23 mouse cellular contexts compared by ENCODE assay signal in genomic region chr7:63153239-63153638, GRCm38 (mm10). TPM values are rescaled to one million over a fixed set of nuclear protein-coding genes. Genes with fewer than 3 reads are reported as not detected.
DNase-seq lines count a peak whose midpoint lies in the region; ATAC-seq and TF ChIP-seq lines count a peak whose summit lies in the region.
"Had no signal": no experiment of that assay in that cellular context is flagged by ENCODE, and none has a peak within 500 bp of the region (broad histone marks: within the 10 kb centered on the region; RNA-seq: fewer than 3 reads in every experiment).

No protein-coding gene starts in this region.

- no peak for DNase-seq in forebrain, embryonic 14.5 days (ENCODE audit: low spot score)
- no peak for DNase-seq in forebrain, embryonic 10.5 days (ENCODE audit: extremely low spot score, low spot score)
- DNase-seq in forebrain, postnatal 0 days, result no peak
- DNase-seq: adrenal gland, adult 2 months; adrenal gland, adult 8-10 months; adrenal gland, postnatal 10 days; adrenal gland, postnatal 14 days; adrenal gland, postnatal 25 days; adrenal gland, postnatal 36 days; B cell, adult 2 months; cerebellum, adult 11 months; cerebellum, adult 11-12 months had no signal

- H3K27me3 ChIP-seq in forebrain, embryonic 15.5 days, result no peaks in the 10 kb centered on the region
- H3K27me3 ChIP-seq in forebrain, embryonic 14.5 days (replicated peaks; ENCODE audit: control insufficient read depth, insufficient read depth, low read length), result no peaks in the 10 kb centered on the region
- no peaks in the 10 kb centered on the region for H3K27me3 ChIP-seq in forebrain, embryonic 16.5 days (replicated peaks; ENCODE audit: control insufficient read depth, insufficient read depth, low read length)
- no peaks in the 10 kb centered on the region for H3K27me3 ChIP-seq in forebrain, embryonic 10.5 days (ENCODE audit: poor library complexity, severe bottlenecking)
- no peaks in the 10 kb centered on the region for H3K27me3 ChIP-seq in forebrain, postnatal 0 days (ENCODE audit: insufficient read depth, low read length)
- no peaks in the 10 kb centered on the region for H3K27me3 ChIP-seq in forebrain, embryonic 12.5 days
- H3K27me3 ChIP-seq in midbrain, embryonic 16.5 days (ENCODE audit: control insufficient read depth, insufficient read depth, low read depth, low read length), result no peaks in the 10 kb centered on the region
- H3K27me3 ChIP-seq in midbrain, embryonic 15.5 days (replicated peaks), result no peaks in the 10 kb centered on the region
- H3K27me3 ChIP-seq: CH12.LX, Patski had no signal

- 0 out of 2 replicates have a peak, but pooled peaks have one; percentile 51 for ATAC-seq in forebrain, embryonic 15.5 days (replicated peaks)
- no peak for ATAC-seq in forebrain, embryonic 14.5 days
- peak; percentile 64 for ATAC-seq in forebrain, embryonic 16.5 days
- no peak for ATAC-seq in forebrain, postnatal 0 days
- ATAC-seq in forebrain, embryonic 12.5 days (ENCODE audit: low FRiP score), result no peak
- ATAC-seq in midbrain, embryonic 16.5 days, result peak; percentile 65; the same call in 1 of the 2 replicates
- no peak for ATAC-seq in midbrain, embryonic 15.5 days (replicated peaks)
- ATAC-seq: activated CD4-positive, CD25-positive, alpha-beta regulatory T cell, adult 4 months; CD4-positive, CD25-positive, alpha-beta regulatory T cell, adult 4 months; Patski had no signal

- no peak for TF ChIP-seq CTCF in forebrain, postnatal 0 days (IDR thresholded peaks at IDR 0.05; ENCODE audit: low read depth)

- 58% methylated on average over 1 of the region's 1 CpGs for WGBS in forebrain, embryonic 15.5 days
- WGBS in forebrain, embryonic 14.5 days, result 73% methylated on average over 1 of the region's 1 CpGs
- WGBS in forebrain, embryonic 16.5 days, result 65% methylated on average over 1 of the region's 1 CpGs
- WGBS in forebrain, embryonic 10.5 days, result 72% methylated on average over 1 of the region's 1 CpGs
- WGBS in forebrain, postnatal 0 days, result 59% methylated on average over 1 of the region's 1 CpGs
- 67% methylated on average over 1 of the region's 1 CpGs for WGBS in forebrain, embryonic 12.5 days
- 56% methylated on average over 1 of the region's 1 CpGs for WGBS in midbrain, embryonic 16.5 days
- 66% methylated on average over 1 of the region's 1 CpGs for WGBS in midbrain, embryonic 15.5 days

- no peak overlapping the region; the same call in 1 of the 2 replicates for H3K27ac ChIP-seq in forebrain, embryonic 15.5 days (replicated peaks)
- no peak overlapping the region for H3K27ac ChIP-seq in forebrain, embryonic 14.5 days (ENCODE audit: low read depth, low read length)
- H3K27ac ChIP-seq in forebrain, embryonic 16.5 days (ENCODE audit: low read length), result no peak overlapping the region; the same call in 1 of the 2 replicates
- H3K27ac ChIP-seq in forebrain, embryonic 10.5 days, result no peak overlapping the region
- 0 out of 2 replicates have a peak overlapping the region, but pooled peaks have one; percentile 29 for H3K27ac ChIP-seq in forebrain, postnatal 0 days (ENCODE audit: low read depth, low read length)
- H3K27ac ChIP-seq in forebrain, embryonic 12.5 days, result no peak overlapping the region
- no peak overlapping the region; the same call in 1 of the 2 replicates for H3K27ac ChIP-seq in midbrain, embryonic 16.5 days (ENCODE audit: low read length)
- H3K27ac ChIP-seq in midbrain, embryonic 15.5 days, result no peak overlapping the region

- no peak overlapping the region for H3K4me2 ChIP-seq in forebrain, embryonic 15.5 days (replicated peaks)
- no peak overlapping the region for H3K4me2 ChIP-seq in forebrain, embryonic 14.5 days (ENCODE audit: low read length)
- H3K4me2 ChIP-seq in forebrain, embryonic 16.5 days (ENCODE audit: low read length), result no peak overlapping the region
- no peak overlapping the region for H3K4me2 ChIP-seq in forebrain, postnatal 0 days (ENCODE audit: low read depth)
- H3K4me2 ChIP-seq in forebrain, embryonic 12.5 days, result no peak overlapping the region
- no peak overlapping the region for H3K4me2 ChIP-seq in midbrain, embryonic 16.5 days (ENCODE audit: low read length)
- no peak overlapping the region for H3K4me2 ChIP-seq in midbrain, embryonic 15.5 days

- no peak overlapping the region for H3K9ac ChIP-seq in forebrain, embryonic 15.5 days (replicated peaks)
- no peak overlapping the region for H3K9ac ChIP-seq in forebrain, embryonic 14.5 days (ENCODE audit: low read length)
- H3K9ac ChIP-seq in forebrain, embryonic 16.5 days (replicated peaks; ENCODE audit: low read depth, low read length), result no peak overlapping the region
- H3K9ac ChIP-seq in forebrain, postnatal 0 days, result no peak overlapping the region
- H3K9ac ChIP-seq in forebrain, embryonic 12.5 days, result no peak overlapping the region
- no peak overlapping the region for H3K9ac ChIP-seq in midbrain, embryonic 16.5 days (ENCODE audit: low read depth, low read length)
- H3K9ac ChIP-seq in midbrain, embryonic 15.5 days, result no peak overlapping the region

- H3K4me3 ChIP-seq in forebrain, embryonic 15.5 days, result no peak overlapping the region
- no peak overlapping the region for H3K4me3 ChIP-seq in forebrain, embryonic 14.5 days (ENCODE audit: low read depth, low read length)
- H3K4me3 ChIP-seq in forebrain, embryonic 16.5 days (replicated peaks; ENCODE audit: low read length), result no peak overlapping the region
- no peak overlapping the region for H3K4me3 ChIP-seq in forebrain, embryonic 10.5 days
- H3K4me3 ChIP-seq in forebrain, postnatal 0 days (ENCODE audit: low read depth, low read length), result no peak overlapping the region
- H3K4me3 ChIP-seq in forebrain, embryonic 12.5 days (replicated peaks), result no peak overlapping the region
- H3K4me3 ChIP-seq in midbrain, embryonic 16.5 days (ENCODE audit: low read depth, low read length), result no peak overlapping the region
- no peak overlapping the region for H3K4me3 ChIP-seq in midbrain, embryonic 15.5 days

- no peaks in the 10 kb centered on the region for H3K36me3 ChIP-seq in forebrain, embryonic 15.5 days
- no peaks in the 10 kb centered on the region for H3K36me3 ChIP-seq in forebrain, embryonic 14.5 days (ENCODE audit: control insufficient read depth, insufficient read depth, low read length)
- H3K36me3 ChIP-seq in forebrain, embryonic 16.5 days (ENCODE audit: control insufficient read depth, insufficient read depth), result no peaks in the 10 kb centered on the region
- H3K36me3 ChIP-seq in forebrain, embryonic 10.5 days (replicated peaks), result no peaks in the 10 kb centered on the region
- no peaks in the 10 kb centered on the region for H3K36me3 ChIP-seq in forebrain, postnatal 0 days (ENCODE audit: insufficient read depth)
- H3K36me3 ChIP-seq in forebrain, embryonic 12.5 days (replicated peaks), result no peaks in the 10 kb centered on the region
- no peaks in the 10 kb centered on the region; the same call in 1 of the 2 replicates for H3K36me3 ChIP-seq in midbrain, embryonic 16.5 days (ENCODE audit: control insufficient read depth, insufficient read depth, low read length)
- H3K36me3 ChIP-seq in midbrain, embryonic 15.5 days (replicated peaks), result no peaks in the 10 kb centered on the region
- H3K36me3 ChIP-seq: G1E had no signal

- no peaks in the 10 kb centered on the region for H3K9me3 ChIP-seq in forebrain, embryonic 15.5 days
- H3K9me3 ChIP-seq in forebrain, embryonic 14.5 days (replicated peaks; ENCODE audit: control insufficient read depth, low read length), result no peaks in the 10 kb centered on the region
- no peaks in the 10 kb centered on the region for H3K9me3 ChIP-seq in forebrain, embryonic 16.5 days (ENCODE audit: control insufficient read depth, low read length)
- H3K9me3 ChIP-seq in forebrain, embryonic 10.5 days, result no peaks in the 10 kb centered on the region
- H3K9me3 ChIP-seq in forebrain, postnatal 0 days (ENCODE audit: low read length), result no peaks in the 10 kb centered on the region
- H3K9me3 ChIP-seq in forebrain, embryonic 12.5 days, result no peaks in the 10 kb centered on the region
- no peaks in the 10 kb centered on the region for H3K9me3 ChIP-seq in midbrain, embryonic 16.5 days (replicated peaks; ENCODE audit: control insufficient read depth, low read length, poor library complexity, severe bottlenecking)
- no peaks in the 10 kb centered on the region for H3K9me3 ChIP-seq in midbrain, embryonic 15.5 days

- 0 out of 2 replicates have a peak, but pooled peaks cover 3% of the 10 kb centered on the region for H3K4me1 ChIP-seq in forebrain, embryonic 15.5 days
- H3K4me1 ChIP-seq in forebrain, embryonic 14.5 days (ENCODE audit: control insufficient read depth, insufficient read depth, low read length), result no peaks in the 10 kb centered on the region
- H3K4me1 ChIP-seq in forebrain, embryonic 16.5 days (replicated peaks; ENCODE audit: control insufficient read depth, insufficient read depth, low read length), result no peaks in the 10 kb centered on the region
- peaks cover 4% of the 10 kb centered on the region; the same call in 1 of the 2 replicates for H3K4me1 ChIP-seq in forebrain, embryonic 10.5 days
- no peaks in the 10 kb centered on the region for H3K4me1 ChIP-seq in forebrain, postnatal 0 days (ENCODE audit: insufficient read depth)
- H3K4me1 ChIP-seq in forebrain, embryonic 12.5 days, result no peaks in the 10 kb centered on the region
- peaks cover 3% of the 10 kb centered on the region for H3K4me1 ChIP-seq in midbrain, embryonic 16.5 days (ENCODE audit: control insufficient read depth, insufficient read depth, low read length)
- H3K4me1 ChIP-seq in midbrain, embryonic 15.5 days, result peaks cover 3% of the 10 kb centered on the region

RNA-seq across cellular contexts. Expression of gene Chrna7, which starts 59.1 kb away (rescaled TPM):
- polyA plus RNA-seq in forebrain, embryonic 15.5 days (2015; fragmentation: Nextera tagmentation; extraction: Ambion mirVana), result 11.8 and 13.4 TPM in 2 replicates
- 3.7 and 5.2 TPM in 2 replicates for polyA plus RNA-seq in forebrain, embryonic 14.5 days (2014; fragmentation: Nextera tagmentation; extraction: Ambion mirVana)
- 13.3 and 16.0 TPM in 2 replicates for polyA plus RNA-seq in forebrain, embryonic 16.5 days (2015; fragmentation: Nextera tagmentation; extraction: Ambion mirVana)
- polyA plus RNA-seq in forebrain, embryonic 10.5 days (2016; fragmentation: Nextera tagmentation; extraction: Ambion mirVana), result 4.0 and 4.4 TPM in 2 replicates
- total RNA-seq in forebrain, postnatal 0 days (2014; rRNA removed), result 22.3 and 25.2 TPM in 2 replicates
- 2.1 and 6.5 TPM in 2 replicates for polyA plus RNA-seq in forebrain, postnatal 0 days (2015; fragmentation: Nextera tagmentation; extraction: Ambion mirVana)
- 3.8 and 4.3 TPM in 2 replicates for polyA plus RNA-seq in forebrain, embryonic 12.5 days (2016; fragmentation: Nextera tagmentation; extraction: Ambion mirVana)
- polyA plus RNA-seq in midbrain, embryonic 16.5 days (2015; fragmentation: Nextera tagmentation; extraction: Ambion mirVana), result 8.5 and 8.9 TPM in 2 replicates
- 8.5 and 9.2 TPM in 2 replicates for polyA plus RNA-seq in midbrain, embryonic 15.5 days (2015; fragmentation: Nextera tagmentation; extraction: Ambion mirVana)
- total RNA-seq: CH12.LX, MEL had no signal
- polyA plus RNA-seq: activated CD4-positive, CD25-positive, alpha-beta regulatory T cell, adult 4 months; CD4-positive, CD25-positive, alpha-beta regulatory T cell, adult 4 months; G1E had no signal

Comparison
In these comparisons a context has a peak if more than half of its experiments do, and no peak if none do; other contexts are left out.
1. ATAC-seq: peak in forebrain, embryonic 15.5 days (single experiment), forebrain, embryonic 16.5 days (single experiment) and midbrain, embryonic 16.5 days (single experiment); none in forebrain, embryonic 14.5 days (single experiment), forebrain, postnatal 0 days (single experiment), forebrain, embryonic 12.5 days (single experiment) and midbrain, embryonic 15.5 days (single experiment).